Mouse (Mus musculus): Measurements from ENCODE around the gene Pmpca. TPM values are rescaled to one million over a fixed set of nuclear protein-coding genes. Genes with fewer than 3 reads are reported as not detected.

Gene Pmpca
- polyA plus RNA-seq (2012; rRNA removed) = 17.6 and 21.2 TPM in 2 replicates

DNA sequence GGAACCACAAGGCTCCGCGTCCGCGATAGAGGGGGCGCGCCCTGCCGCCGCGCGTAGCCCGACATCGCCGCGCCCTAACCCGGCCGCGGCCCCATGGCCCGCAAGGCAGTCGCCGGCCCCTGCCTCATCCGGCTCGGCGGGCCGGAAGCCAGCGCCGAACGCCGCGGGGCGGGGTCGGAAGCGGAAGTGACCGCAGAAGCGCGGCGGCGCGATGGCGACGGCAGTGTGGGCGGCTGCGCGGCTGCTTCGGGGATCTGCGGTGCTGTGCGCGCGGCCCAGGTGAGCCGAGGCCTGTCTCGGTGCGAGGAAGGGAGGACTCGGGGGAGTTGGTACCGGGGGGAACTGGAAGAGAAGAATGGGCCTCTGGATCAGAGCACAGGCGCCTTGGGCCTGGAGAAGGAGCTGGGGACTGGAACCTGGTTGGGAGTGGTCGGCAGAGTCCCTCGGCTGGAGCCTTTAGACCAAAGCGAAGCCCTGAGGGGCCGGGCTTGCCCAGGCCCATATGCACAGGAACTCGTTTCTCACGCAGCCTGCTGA lies at the start of gene Pmpca, which contains the start of gene Entr1:
Gene Pmpca (plus strand): TSS at position 186 of the 537 bp plus-strand sequence.
Gene Entr1 (minus strand): TSS at position 163 of the 537 bp plus-strand sequence.
- WGBS = 2% methylated on average over 60 of the region's 60 CpGs
- Histone ChIP-seq H3K36me3 (ENCODE audit: control insufficient read depth, insufficient read depth, low read length) (peaks cover 47% of the 10 kb centered on the region), H3K27ac (ENCODE audit: insufficient read depth, low read length) (peak within 1 kb of the TSS; percentile 76), H3K4me3 (ENCODE audit: extremely low read depth, insufficient read depth, insufficient read length) (peak within 1 kb of the TSS; percentile 84), H3K4me1 (ENCODE audit: control insufficient read depth, insufficient read depth, insufficient read length) (peaks cover 6% of the 10 kb centered on the region), H3K27me3 (ENCODE audit: control insufficient read depth, insufficient read depth, low read length) (no peaks in the 10 kb centered on the region)
- TF ChIP-seq CTCF (IDR thresholded peaks at IDR 0.05; ENCODE audit: extremely low read depth, insufficient read depth, insufficient read length, insufficient replicate concordance) = no peak
- TF ChIP-seq POLR2A (IDR thresholded peaks at IDR 0.05; ENCODE audit: low read depth, low read length) = peak; percentile 77
- DNase-seq (ENCODE audit: low read depth in 1 of 2, low spot score in 2 of 2) = peak; percentile 56 to 78

DNA sequence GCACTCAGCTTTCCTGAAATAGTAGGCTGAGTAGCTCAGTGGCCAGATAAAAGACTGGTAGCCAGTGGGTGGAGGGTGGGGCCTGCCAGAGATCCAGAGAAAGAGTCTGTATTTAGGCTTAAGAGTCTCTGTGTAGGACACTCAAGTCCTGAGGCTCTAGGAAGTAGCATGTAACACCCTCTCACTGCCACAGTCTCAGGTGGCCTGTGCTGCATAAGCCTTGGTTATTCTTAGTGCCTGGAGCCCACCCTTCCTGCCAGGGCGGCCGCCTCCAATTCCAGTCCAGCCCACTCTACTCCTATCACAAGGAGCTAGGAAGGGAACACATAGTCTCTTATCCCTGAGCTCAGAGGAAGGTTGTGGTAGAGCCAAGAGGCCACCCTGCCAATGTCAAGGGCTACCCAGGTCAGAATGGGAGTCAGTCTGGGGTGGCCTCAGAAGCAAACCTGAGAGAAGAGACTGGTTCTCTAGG lies 47.6 kb upstream of the Pmpca start:
- WGBS = 92% methylated on average over 2 of the region's 2 CpGs
- TF ChIP-seq POLR2A (IDR thresholded peaks at IDR 0.05; ENCODE audit: low read depth, low read length) (no peak), CTCF (IDR thresholded peaks at IDR 0.05; ENCODE audit: extremely low read depth, insufficient read depth, insufficient read length, insufficient replicate concordance) (no peak)
- Histone ChIP-seq H3K27me3 (ENCODE audit: control insufficient read depth, insufficient read depth, low read length) (no peaks in the 10 kb centered on the region), H3K27ac (ENCODE audit: insufficient read depth, low read length) (no peak overlapping the region), H3K4me3 (ENCODE audit: extremely low read depth, insufficient read depth, insufficient read length) (no peak overlapping the region), H3K36me3 (ENCODE audit: control insufficient read depth, insufficient read depth, low read length) (peaks cover 3% of the 10 kb centered on the region; the same call in 1 of the 2 replicates), H3K4me1 (ENCODE audit: control insufficient read depth, insufficient read depth, insufficient read length) (no peaks in the 10 kb centered on the region)
- no peak for DNase-seq (ENCODE audit: low read depth in 1 of 2, low spot score in 2 of 2)

DNA sequence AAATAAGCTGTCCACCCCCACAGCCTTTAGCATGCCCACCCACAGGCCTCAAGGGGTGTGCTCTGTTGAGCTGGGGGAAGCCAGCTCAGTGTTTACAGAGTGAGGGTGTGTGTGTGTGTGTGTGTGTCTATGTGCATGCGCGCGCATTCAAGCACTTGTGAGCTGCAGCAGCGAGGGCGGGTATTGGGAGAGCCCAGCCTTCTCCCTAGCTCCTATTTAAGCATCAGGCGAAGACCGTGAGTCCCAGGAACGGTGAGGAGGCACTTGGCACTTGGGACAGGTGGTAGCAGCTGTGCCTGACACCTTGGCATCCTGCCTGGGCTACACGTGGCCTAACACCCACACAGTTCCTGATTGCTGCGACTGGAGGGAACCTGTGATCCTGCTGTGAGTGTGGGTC lies 47.1 kb upstream of the Pmpca start:
- WGBS = 69% methylated on average over 10 of the region's 10 CpGs
- Histone ChIP-seq H3K4me1 (ENCODE audit: control insufficient read depth, insufficient read depth, insufficient read length) (no peaks in the 10 kb centered on the region), H3K27me3 (ENCODE audit: control insufficient read depth, insufficient read depth, low read length) (no peaks in the 10 kb centered on the region), H3K27ac (ENCODE audit: insufficient read depth, low read length) (peak overlapping the region; percentile 7; the same call in 1 of the 2 replicates), H3K36me3 (ENCODE audit: control insufficient read depth, insufficient read depth, low read length) (peaks cover 3% of the 10 kb centered on the region; the same call in 1 of the 2 replicates), H3K4me3 (ENCODE audit: extremely low read depth, insufficient read depth, insufficient read length) (no peak overlapping the region)
- no peak for DNase-seq (ENCODE audit: low read depth in 1 of 2, low spot score in 2 of 2)
- no peak for TF ChIP-seq CTCF (IDR thresholded peaks at IDR 0.05; ENCODE audit: extremely low read depth, insufficient read depth, insufficient read length, insufficient replicate concordance)
- TF ChIP-seq POLR2A (IDR thresholded peaks at IDR 0.05; ENCODE audit: low read depth, low read length) = no peak

DNA sequence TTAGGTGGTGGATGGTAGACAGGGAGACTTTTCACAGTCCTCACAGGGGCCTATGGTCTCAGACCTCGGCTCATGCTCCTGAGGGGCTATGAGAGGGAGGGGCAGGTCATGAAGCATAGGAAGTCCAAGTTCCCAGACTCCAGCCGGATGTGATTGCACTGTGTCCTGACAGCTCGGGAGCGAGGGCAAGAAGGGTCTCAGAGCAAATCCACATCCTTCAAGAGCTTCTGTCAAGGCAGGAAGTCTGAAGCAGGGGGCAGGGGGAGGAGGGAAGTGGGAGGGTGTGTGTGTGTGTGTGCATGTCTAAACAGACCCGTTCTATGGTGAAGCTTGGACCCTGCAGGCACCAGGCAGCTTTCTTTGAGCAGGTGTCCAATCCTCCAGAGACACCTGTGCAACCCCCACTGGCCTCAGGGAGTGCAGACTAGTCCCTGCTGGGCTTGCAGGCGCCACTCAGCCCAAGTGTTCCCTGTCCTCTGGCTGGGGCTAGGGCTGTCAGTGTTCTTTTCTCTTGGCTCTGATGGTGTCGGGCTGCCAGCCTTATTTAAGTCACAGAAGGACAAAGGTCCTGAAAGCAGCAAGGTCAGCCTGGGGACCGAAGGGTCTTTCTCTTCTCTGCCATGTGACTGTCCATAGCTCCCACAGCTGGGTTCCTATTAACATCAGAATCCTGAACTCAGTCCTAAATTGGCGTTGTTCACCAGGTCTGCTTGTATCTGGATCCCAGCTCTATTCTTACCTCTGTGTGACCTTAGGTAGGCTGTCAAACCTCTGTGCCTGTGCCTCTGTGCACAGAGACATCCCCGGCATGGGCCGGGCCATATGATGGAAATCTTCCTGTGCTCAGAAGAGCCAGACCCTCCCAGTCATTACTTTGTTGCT lies 46.3 kb upstream of the Pmpca start:
- H3K4me1 ChIP-seq (ENCODE audit: control insufficient read depth, insufficient read depth, insufficient read length) = no peaks in the 10 kb centered on the region
- no peak for DNase-seq (ENCODE audit: low read depth in 1 of 2, low spot score in 2 of 2)
- H3K36me3 ChIP-seq (ENCODE audit: control insufficient read depth, insufficient read depth, low read length) = peaks cover 3% of the 10 kb centered on the region; the same call in 1 of the 2 replicates
- no peaks in the 10 kb centered on the region for H3K27me3 ChIP-seq (ENCODE audit: control insufficient read depth, insufficient read depth, low read length)
- no peak overlapping the region for H3K4me3 ChIP-seq (ENCODE audit: extremely low read depth, insufficient read depth, insufficient read length)
- 63% methylated on average over 11 of the region's 11 CpGs for WGBS
- H3K27ac ChIP-seq (ENCODE audit: insufficient read depth, low read length) = peak overlapping the region; percentile 7; the same call in 1 of the 2 replicates
- TF ChIP-seq POLR2A (IDR thresholded peaks at IDR 0.05; ENCODE audit: low read depth, low read length) (no peak), CTCF (IDR thresholded peaks at IDR 0.05; ENCODE audit: extremely low read depth, insufficient read depth, insufficient read length, insufficient replicate concordance) (no peak)

DNA sequence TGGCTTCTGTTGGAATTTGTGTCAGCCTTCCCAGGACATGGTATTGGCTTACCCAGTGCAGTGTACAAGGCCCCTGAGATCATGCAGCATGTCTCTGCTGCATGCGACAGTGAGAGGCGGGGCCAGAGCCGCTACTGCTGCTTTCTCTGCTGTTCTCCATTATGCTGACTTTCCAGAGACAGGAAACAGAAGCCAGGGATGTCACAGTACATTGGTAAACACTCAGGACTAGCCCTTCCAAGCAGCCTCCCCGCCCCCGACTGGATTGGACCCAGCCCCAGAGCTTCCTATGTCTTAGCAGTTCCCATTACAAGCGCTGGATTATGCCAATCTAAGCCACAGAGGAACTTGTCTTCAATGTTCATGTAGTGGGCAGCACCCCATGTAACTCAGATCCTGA lies 40.9 kb upstream of the Pmpca start:
- TF ChIP-seq POLR2A (IDR thresholded peaks at IDR 0.05; ENCODE audit: low read depth, low read length) = no peak
- TF ChIP-seq CTCF (IDR thresholded peaks at IDR 0.05; ENCODE audit: extremely low read depth, insufficient read depth, insufficient read length, insufficient replicate concordance) = no peak
- 79% methylated on average over 6 of the region's 6 CpGs for WGBS
- H3K4me3 ChIP-seq (ENCODE audit: extremely low read depth, insufficient read depth, insufficient read length) = no peak overlapping the region
- H3K27ac ChIP-seq (ENCODE audit: insufficient read depth, low read length) = no peak overlapping the region
- peaks cover 12% of the 10 kb centered on the region for H3K4me1 ChIP-seq (ENCODE audit: control insufficient read depth, insufficient read depth, insufficient read length)
- H3K27me3 ChIP-seq (ENCODE audit: control insufficient read depth, insufficient read depth, low read length) = no peaks in the 10 kb centered on the region
- DNase-seq (ENCODE audit: low read depth in 1 of 2, low spot score in 2 of 2) = no peak
- H3K36me3 ChIP-seq (ENCODE audit: control insufficient read depth, insufficient read depth, low read length) = peaks cover 3% of the 10 kb centered on the region; the same call in 1 of the 2 replicates

DNA sequence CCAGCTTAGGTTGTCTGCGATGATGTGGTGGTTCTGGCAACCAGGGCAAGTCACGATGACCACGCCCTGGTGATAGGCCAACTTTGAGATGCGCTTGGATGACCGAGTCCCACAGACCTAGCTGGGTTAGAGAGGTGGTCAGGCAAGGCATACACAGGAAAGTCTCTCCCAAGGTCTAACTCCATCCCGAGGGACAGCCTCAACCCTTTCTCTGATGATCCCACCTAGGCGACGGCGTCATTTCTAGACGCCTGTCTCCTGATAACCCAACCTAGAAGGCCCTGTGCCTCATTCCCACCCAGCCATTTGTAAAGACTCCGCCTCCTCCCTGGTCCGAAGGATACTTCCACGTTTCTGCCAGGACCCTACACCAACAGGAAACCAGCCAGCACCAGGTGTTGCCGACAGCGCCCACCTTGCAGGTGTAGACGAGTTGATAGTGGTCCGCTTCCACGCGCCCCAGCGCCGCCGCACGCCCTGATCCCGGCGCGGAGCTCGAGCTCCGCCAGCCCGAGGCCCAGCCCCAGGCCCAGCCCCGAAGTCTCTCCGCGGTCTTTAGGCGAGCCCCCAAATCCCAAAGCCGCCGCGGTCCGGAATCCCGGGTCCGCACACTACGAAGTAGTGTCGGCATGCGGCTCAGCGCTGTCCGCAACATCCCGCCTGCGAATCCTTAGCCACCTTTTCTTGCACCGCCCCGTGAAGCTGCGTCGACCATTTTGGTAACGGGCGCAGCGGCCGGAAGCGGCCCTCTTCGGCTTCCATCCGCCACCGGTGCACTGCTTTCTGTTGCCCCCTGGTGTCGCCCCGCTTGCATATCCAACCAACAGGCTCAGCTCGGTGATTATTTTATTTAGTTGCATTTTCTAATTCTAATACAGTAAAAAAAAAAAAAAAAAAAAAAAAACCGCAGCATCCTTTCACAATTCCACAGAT lies 37.5 kb upstream of the Pmpca start, which contains the start of gene Dnlz:
Gene Dnlz (minus strand): TSS at position 753 of the 933 bp plus-strand sequence.
- Histone ChIP-seq H3K27ac (ENCODE audit: insufficient read depth, low read length) (peak within 1 kb of the TSS; percentile 70), H3K4me1 (ENCODE audit: control insufficient read depth, insufficient read depth, insufficient read length) (peaks cover 12% of the 10 kb centered on the region), H3K36me3 (ENCODE audit: control insufficient read depth, insufficient read depth, low read length) (peaks cover 3% of the 10 kb centered on the region; the same call in 1 of the 2 replicates), H3K27me3 (ENCODE audit: control insufficient read depth, insufficient read depth, low read length) (no peaks in the 10 kb centered on the region), H3K4me3 (ENCODE audit: extremely low read depth, insufficient read depth, insufficient read length) (peak within 1 kb of the TSS; percentile 89)
- DNase-seq (ENCODE audit: low read depth in 1 of 2, low spot score in 2 of 2) = peak; percentile 84 to 93
- WGBS = 2% methylated on average over 62 of the region's 62 CpGs
- peak; percentile 56; the same call in 1 of the 2 replicates for TF ChIP-seq CTCF (IDR thresholded peaks at IDR 0.05; ENCODE audit: extremely low read depth, insufficient read depth, insufficient read length, insufficient replicate concordance)
- TF ChIP-seq POLR2A (IDR thresholded peaks at IDR 0.05; ENCODE audit: low read depth, low read length) = no peak

All from spleen, adult 2 months (tissue).